Mouse (Mus musculus) ES-E14 (cell line): ENCODE data around the gene Trak2.

Source experiments
- CHD2 ChIP-seq: IDR thresholded peaks from 2 replicates; pipeline ENCODE4 v1.6.1; 2014; ENCODE audit warnings: mild to moderate bottlenecking, low read depth, low read length, inconsistent platforms
- HCFC1 ChIP-seq: IDR thresholded peaks from 2 replicates; pipeline ENCODE4 v1.6.1; 2012; ENCODE audit warnings: low read length, inconsistent platforms, borderline replicate concordance; ENCODE audit not compliant: insufficient read depth
- ZC3H11A ChIP-seq: IDR thresholded peaks from 2 replicates; pipeline ENCODE4 v1.6.1; 2012; ENCODE audit warnings: low read depth, mild to moderate bottlenecking, inconsistent platforms, low read length, borderline replicate concordance

- TF ChIP-seq HCFC1, result no peak
- TF ChIP-seq ZC3H11A, result no peak
- no peak for TF ChIP-seq CHD2
These were observed 9.0 kb upstream of the Trak2 start for GRCm38 (mm10) chr1:58982276-58982675.
